Mouse (Mus musculus) adrenal gland, adult 8-10 months (tissue): Measurements from ENCODE around the gene Alcam. TPM values are rescaled to one million over a fixed set of nuclear protein-coding genes. Genes with fewer than 3 reads are reported as not detected.

ENCODE experiments used
- DNase-seq: peaks from one replicate; pipeline ENCODE4 v3.0.0; 2022
- total RNA-seq, 4 experiments: library from RNA; stranded (reverse); gene quantifications; 2 replicates each; pipeline ENCODE4 v1.2.4; 2022

Gene Alcam
- total RNA-seq, result 10 to 100 TPM; 50.5 to 84.0 (median 58.9) TPM

DNA sequence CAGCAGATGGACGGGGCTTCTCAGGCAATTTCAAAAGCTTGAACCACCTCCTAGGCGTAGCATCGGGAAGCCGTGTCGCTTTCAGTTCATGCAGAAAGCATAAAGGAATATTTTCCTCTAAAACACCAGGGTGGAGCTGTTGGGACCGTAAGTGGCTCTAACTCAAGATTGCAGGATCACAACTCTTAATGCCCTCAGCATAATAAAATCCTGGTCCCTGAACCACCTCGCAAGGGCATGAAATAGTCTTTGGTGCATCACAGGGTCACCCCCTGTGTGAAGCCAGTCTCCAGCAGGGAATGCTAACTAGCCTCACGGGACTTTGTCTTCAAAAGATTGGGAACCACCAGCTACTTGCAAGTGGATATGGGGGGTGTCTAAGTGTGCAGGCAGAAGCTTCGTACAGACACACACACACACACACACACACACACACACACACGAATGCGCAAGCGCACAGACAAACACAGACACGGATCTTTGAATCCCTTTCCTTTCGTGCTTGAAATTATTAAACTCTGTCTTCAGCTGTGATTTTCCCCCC, at the start of gene Alcam:
Gene Alcam (minus strand): TSS at position 104 of the 544 bp plus-strand sequence.
- DNase-seq, result no peak

DNA sequence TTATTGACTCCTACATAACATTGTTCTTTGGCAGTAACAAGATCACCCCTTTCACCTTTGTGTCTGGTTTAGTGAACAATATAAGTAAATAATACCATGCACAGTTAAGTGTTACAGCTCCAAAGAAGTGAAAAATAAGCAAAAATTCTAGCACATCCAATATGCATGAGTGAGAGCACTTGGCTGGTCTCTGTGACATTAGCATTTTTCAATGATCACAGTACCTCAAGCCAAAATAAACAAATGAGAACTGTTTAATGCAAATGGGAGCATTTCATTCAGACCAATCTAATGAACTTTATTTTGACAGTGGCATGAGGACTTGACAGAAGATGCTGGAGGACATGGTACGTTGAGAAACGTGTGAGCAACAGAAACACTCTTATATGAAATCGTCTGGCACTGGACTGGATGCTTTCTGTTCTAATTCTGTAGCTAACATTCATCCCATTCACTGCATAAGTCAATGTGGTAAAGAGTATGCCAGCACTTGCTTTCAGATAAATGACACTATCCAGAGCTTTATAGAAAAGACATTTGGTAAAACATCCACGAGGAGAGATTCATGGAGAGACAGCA, 45.0 kb upstream of the Alcam start:
- no peak for DNase-seq

DNA sequence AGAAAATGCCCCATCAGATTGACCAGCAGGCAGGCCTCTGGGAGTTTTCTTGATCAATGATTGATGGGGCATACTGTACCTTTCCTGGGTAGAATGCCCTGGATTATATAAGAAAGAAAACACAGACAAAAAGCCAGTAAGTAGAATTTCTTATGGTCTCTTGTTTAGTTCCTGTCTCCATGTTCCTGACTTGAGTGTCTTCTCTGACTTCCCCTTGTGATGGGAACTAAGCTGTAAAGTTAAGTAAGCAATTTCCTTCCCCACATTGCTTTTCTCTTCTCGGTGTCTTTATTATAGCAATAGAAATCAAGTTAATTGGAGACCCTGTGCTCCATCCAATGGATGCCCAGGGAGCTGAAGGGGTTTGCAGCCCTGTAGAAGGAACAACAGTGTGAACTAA, 36.7 kb upstream of the Alcam start:
- DNase-seq, result no peak

GRCm38 (mm10) chr16:52474235-52474634, 20.4 kb upstream of the Alcam start:
- no peak for DNase-seq

DNA sequence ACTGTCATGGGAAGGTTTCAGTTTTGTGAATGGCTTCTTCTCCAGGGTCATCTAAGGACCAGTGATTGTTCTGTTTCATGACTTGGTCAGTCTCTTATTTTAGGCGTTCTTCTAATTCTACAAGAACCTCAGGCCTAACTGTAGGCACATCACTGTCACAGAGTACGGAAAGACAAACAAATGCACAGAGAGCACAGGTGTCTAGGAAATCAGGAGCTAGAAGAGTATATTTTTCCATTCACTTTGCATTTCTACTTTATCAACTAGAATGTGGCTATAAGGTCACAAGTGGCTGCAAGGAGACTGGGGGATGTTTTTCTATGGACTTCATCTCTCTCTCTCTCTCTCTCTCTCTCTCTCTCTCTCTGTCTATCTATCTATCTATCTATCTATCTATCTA, 19.2 kb upstream of the Alcam start:
- DNase-seq, result no peak

GRCm38 (mm10) chr16:52472635-52473034, 18.8 kb upstream of the Alcam start:
- DNase-seq, result no peak

DNA sequence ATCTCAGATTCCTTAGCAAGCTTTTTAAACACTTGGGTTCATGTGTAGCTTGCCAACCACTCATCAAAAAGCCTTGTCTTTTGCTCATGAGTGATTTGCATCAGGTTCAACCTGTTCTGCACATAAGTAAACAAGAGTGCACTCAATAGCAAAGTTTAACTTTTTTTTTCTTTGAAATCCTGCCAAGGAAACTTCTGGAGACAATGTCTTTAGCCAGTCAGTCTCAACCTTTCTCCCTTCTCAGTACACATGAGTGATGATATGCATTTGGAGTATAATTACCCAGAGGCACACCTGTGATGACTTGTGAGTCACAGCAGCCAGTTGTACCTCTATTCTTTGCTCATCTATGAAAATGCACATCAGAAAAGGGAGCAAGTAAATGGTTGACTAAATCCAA, 18.2 kb upstream of the Alcam start:
- DNase-seq, result no peak

GRCm38 (mm10) chr16:52470881-52471280, 17.0 kb upstream of the Alcam start:
- DNase-seq, result no peak

DNA sequence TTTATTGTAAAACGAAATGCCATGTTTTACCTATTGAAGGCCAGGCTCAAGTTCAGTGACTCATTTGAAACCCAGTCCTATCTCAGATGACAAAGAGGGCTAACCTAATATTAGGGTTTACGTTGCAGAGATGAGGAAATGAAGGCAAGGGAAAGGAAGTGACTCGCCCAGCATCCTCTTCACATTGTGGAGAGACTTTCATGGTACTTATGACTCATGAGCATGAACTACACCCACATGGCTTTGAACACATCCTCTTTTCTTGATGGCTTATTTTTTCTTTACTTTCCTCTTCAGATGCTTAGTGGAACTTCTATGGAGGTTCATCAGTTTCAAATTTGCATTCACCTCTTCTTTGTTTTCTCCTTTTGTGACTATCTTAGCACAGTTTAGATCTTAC, 16.4 kb upstream of the Alcam start:
- DNase-seq, result no peak

DNA sequence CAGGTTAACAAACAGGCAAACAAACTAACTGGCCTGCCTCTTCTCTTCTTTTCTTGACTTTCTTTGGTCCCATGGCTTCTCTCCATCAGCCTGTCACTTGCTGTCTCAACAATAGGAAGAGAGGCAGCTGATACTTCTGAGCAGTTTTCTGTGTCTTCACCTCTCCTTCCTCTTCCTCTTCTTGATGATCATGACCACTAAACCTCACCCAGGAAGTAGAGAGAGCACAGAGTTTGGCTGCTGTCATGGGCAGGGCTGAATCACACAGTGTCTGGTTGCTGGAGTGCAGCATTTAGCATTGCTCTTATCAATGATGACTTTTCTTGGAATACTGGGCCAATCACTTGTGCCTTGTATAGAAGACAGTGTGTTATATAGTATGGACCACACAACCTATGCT, 14.6 kb upstream of the Alcam start:
- no peak for DNase-seq

- no peak for DNase-seq
Observed at GRCm38 (mm10) chr16:52466770-52467169, 12.9 kb upstream of the Alcam start.

GRCm38 (mm10) chr16:52464597-52464996, 10.7 kb upstream of the Alcam start:
- no peak for DNase-seq

DNA sequence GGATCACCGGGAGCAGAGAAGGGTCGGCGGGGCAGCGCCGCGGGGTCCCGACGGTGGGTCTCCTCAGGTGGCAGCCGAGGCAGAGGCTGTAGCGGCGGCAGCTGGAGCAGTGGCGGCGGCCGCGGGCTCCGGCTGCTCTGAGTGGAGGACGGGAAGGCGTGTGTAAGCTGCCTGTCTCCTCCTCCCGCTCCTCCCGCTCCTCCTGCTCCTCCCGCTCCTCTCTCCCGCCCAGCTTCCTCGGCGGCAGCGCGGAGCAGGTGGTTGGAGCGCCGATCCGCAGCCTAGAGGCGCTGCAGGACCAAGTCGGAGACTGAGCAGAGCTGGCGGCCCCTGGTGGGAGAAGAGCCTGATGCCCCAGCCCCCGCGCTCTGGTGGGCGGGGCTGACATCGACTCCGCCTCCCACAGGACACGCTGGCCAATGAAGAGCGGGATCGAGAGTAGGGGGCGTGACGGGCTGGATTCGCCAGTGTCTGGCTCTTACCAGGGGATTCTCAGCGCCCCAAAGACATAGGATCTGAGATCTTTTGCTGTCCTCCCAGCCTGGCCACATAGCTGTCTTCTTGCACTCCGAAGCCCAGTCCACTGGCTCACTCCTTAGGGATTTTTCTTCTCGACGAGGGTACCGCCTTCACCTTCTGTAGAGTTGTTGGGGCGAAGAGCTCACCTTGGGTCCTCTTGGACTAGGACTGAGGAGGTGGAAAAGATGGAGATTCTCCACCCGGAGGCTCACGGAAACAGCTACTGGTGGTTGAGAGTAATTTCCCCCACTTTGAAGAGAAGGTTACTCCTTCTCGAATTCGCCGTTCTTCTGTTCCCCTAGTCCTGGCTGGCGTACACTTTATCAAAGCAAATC, 785 bp downstream of the Alcam start:
- DNase-seq, result peak; percentile 93

GRCm38 (mm10) chr16:52452477-52452831, 1.4 kb downstream of the Alcam start:
- DNase-seq, result no peak

DNA sequence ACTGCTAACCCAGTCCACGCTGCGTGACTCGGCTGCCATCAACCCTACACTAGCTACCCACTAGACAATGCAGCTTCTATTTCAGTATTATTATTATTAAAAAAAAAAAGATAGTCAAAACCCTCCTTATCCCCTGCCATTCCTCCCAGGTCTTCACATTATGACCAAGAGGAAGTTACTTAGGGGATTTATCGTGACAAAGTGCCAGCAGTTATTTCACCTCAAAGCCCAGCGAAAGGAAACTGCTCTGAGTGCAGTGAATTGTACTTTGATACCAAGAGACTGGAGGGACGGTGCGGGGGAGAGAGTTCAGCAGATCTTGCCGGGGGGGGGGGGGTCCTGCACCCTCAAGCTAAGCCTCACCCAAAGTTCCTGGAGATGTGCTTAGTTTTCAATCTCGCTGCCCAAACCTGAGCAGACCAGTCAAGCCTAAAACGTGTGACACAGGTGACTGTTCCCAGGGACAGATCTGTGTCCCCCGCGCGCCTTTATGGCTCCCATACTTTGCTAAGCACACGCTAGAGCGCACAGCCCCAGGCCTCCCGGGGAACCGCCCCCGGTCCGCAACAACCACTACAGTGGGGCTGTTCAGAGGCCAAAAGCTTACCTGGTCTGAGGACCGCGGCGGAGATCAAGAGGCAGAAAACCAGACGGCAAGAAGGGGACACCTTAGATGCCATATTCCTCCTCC, 1.9 kb downstream of the Alcam start:
- no peak for DNase-seq

DNA sequence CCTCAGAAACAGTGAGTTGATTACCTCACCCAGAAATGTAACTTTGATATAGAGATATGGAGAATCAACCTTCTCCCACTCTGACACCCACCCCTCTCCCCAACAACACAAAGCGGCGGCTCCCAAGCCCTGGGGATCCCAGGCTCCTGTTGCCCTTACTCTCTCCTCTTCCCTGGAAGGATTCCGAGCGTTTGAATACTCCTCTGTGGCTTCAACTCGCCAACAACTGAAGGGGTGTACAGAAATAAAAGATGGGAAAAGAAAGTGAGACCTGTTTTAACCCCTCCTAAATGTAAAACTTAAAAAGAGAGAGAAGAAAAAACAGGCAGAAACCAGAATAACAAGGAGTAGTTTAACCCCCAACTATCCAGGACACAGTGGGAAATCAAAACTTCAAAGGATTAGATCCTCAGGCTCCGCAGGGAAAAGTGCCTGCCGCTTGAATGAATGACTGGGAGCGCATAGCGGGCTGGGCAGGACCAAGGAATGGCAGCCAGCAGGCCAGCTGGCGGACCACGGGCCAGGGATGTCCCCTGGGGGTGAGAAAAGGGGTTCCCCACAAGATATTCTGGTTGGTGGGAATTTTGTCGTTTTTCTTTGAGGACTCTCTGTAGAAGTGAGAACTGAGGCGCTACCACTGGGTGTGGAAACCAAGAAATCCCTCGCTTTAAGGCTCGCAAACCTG, 2.6 kb downstream of the Alcam start:
- DNase-seq, result no peak

DNA sequence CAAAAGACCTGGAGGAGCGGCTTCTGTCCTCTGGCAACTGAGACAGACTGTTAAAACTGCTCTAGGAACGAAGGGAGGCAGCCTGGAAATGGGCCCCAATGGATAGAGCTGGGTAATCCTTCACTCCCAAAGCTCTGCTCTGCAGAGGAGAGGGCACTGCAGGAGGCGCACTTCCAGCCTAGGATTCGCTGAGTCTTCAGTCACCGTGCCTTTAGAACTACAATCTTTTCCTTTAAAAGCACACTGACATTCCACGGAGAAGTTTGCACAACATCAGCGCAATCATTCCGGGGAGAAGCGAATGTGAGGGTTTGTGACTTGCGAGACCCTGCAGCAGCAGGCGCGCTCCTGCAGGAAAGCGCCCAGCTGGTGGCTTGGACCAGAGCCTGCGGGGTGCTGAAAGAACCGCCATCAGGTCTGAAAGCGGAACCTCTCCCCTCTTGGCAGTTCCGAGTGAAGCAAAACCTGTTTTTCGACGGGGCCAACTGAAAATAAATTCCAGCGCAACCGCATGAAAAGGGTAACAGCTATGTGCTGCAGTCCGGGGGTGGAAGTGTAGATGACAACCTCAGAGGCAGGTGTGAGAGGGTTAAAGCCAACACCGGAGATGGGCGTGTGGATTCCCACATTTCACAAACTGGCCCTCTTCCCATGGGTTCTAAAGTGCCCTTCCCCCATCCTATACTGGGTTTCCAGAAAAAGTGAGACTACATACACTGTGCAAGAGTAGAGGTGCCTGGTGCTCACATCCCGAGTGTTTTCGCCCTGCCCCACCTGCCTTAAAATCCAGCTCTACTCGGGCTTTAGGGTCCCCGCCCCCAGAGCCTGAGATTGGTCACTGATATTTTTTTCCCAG, 3.4 kb downstream of the Alcam start:
- peak; percentile 11 for DNase-seq

- no peak for DNase-seq
Observed at GRCm38 (mm10) chr16:52449889-52450244, 4.0 kb downstream of the Alcam start.

- no peak for DNase-seq
Observed at GRCm38 (mm10) chr16:52445984-52446383, 7.9 kb downstream of the Alcam start.

DNA sequence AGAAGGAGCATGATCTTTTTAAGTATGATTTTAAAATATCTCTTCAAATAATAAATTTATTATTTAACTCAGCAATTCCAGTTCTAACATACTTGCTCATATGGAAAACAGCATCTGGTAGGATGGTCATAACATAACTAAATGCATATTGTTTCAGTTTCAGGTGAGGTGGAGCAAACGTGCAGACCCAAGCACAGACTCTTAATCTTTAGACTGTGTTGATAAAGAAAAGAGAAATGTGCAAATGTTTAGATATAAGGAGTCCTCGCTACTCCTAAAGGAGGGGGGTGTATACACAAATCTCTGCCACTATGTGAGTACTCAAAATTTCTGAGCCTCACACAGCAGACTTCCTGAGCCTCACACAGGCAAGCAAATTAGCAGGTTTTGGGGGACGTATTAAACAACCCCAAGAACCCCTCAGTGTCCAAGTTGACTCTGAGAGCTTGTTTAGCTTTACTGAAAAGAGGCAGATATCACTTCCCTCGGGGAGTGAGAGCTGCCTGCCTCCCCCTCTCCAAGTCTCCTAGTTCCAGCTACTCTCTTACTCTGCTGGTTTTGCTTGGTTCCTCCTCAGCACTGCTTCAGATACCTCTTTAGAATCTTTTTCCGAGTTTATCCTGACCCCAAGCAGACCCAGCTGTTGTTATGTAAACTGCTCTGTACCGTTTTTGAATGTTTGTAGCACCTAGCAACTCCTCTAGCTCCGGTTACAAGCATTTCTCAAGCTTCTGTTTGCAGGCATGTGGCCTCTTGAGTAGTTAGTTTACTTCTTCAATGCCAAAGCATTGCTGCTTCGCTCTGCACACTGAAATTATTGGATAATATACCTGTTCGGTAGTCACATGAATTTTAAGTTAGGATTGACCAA, 10.0 kb downstream of the Alcam start:
- no peak for DNase-seq

- no peak for DNase-seq
Observed at GRCm38 (mm10) chr16:52443055-52443454, 10.8 kb downstream of the Alcam start.
